Mouse (Mus musculus): ENCODE data around the gene Dnah6. TPM values are rescaled to one million over a fixed set of nuclear protein-coding genes. Genes with fewer than 3 reads are reported as not detected.

Gene Dnah6
- total and polyA plus RNA-seq, 2 experiments from 2014 or later = 0.12 TPM; not detected in 1

GRCm38 (mm10) chr6:73228881-73229280, 7.4 kb upstream of the Dnah6 start:
- H3K4me1 ChIP-seq (ENCODE audit: control insufficient read depth, insufficient read depth) = no peaks in the 10 kb centered on the region
- H3K27ac ChIP-seq (ENCODE audit: low read depth) = 0 out of 2 replicates have a peak overlapping the region, but pooled peaks have one; percentile 15
- H3K4me2 ChIP-seq (ENCODE audit: low read depth, low read length) = no peak overlapping the region
- DNase-seq (ENCODE audit: low spot score) (no peak), ATAC-seq (ENCODE audit: insufficient read depth, low read depth) (no peak)
- 64% methylated on average over 3 of the region's 3 CpGs for WGBS
- TF ChIP-seq EP300 (IDR thresholded peaks at IDR 0.05; ENCODE audit: low read depth) = no peak
- no peak overlapping the region for H3K4me3 ChIP-seq (ENCODE audit: low read depth, low read length)
- no peaks in the 10 kb centered on the region for H3K9me3 ChIP-seq (replicated peaks; ENCODE audit: control insufficient read depth, low read length)
- no peak overlapping the region for H3K9ac ChIP-seq (replicated peaks; ENCODE audit: low read depth, low read length)
- H3K36me3 ChIP-seq (replicated peaks; ENCODE audit: control insufficient read depth, insufficient read depth, low read length) = no peaks in the 10 kb centered on the region
- H3K27me3 ChIP-seq (ENCODE audit: control insufficient read depth, insufficient read depth, low read length) = no peaks in the 10 kb centered on the region

GRCm38 (mm10) chr6:73228408-73228807, 7.0 kb upstream of the Dnah6 start:
- Histone ChIP-seq H3K9me3 (replicated peaks; ENCODE audit: control insufficient read depth, low read length) (no peaks in the 10 kb centered on the region), H3K36me3 (replicated peaks; ENCODE audit: control insufficient read depth, insufficient read depth, low read length) (no peaks in the 10 kb centered on the region), H3K27me3 (ENCODE audit: control insufficient read depth, insufficient read depth, low read length) (no peaks in the 10 kb centered on the region), H3K9ac (replicated peaks; ENCODE audit: low read depth, low read length) (no peak overlapping the region), H3K4me3 (ENCODE audit: low read depth, low read length) (no peak overlapping the region), H3K4me1 (ENCODE audit: control insufficient read depth, insufficient read depth) (no peaks in the 10 kb centered on the region), H3K4me2 (ENCODE audit: low read depth, low read length) (no peak overlapping the region), H3K27ac (ENCODE audit: low read depth) (0 out of 2 replicates have a peak overlapping the region, but pooled peaks have one; percentile 15)
- TF ChIP-seq CTCF (IDR thresholded peaks at IDR 0.05; ENCODE audit: low read depth) (no peak), EP300 (IDR thresholded peaks at IDR 0.05; ENCODE audit: low read depth) (no peak)
- 23% methylated on average over 4 of the region's 4 CpGs for WGBS
- DNase-seq (ENCODE audit: low spot score) (peak; percentile 45), ATAC-seq (ENCODE audit: insufficient read depth, low read depth) (peak; percentile 56)

GRCm38 (mm10) chr6:73227376-73228158, 6.1 kb upstream of the Dnah6 start:
- no peaks in the 10 kb centered on the region for H3K4me1 ChIP-seq (ENCODE audit: control insufficient read depth, insufficient read depth)
- DNase-seq (ENCODE audit: low spot score) (peak; percentile 55), ATAC-seq (ENCODE audit: insufficient read depth, low read depth) (no peak)
- H3K9me3 ChIP-seq (replicated peaks; ENCODE audit: control insufficient read depth, low read length) = no peaks in the 10 kb centered on the region
- H3K27me3 ChIP-seq (ENCODE audit: control insufficient read depth, insufficient read depth, low read length) = no peaks in the 10 kb centered on the region
- H3K36me3 ChIP-seq (replicated peaks; ENCODE audit: control insufficient read depth, insufficient read depth, low read length) = no peaks in the 10 kb centered on the region
- H3K4me2 ChIP-seq (ENCODE audit: low read depth, low read length) = no peak overlapping the region
- H3K9ac ChIP-seq (replicated peaks; ENCODE audit: low read depth, low read length) = no peak overlapping the region
- TF ChIP-seq CTCF (IDR thresholded peaks at IDR 0.05; ENCODE audit: low read depth) (peak; percentile 61), EP300 (IDR thresholded peaks at IDR 0.05; ENCODE audit: low read depth) (no peak)
- 35% methylated on average over 10 of the region's 10 CpGs for WGBS
- no peak overlapping the region for H3K27ac ChIP-seq (ENCODE audit: low read depth)
- H3K4me3 ChIP-seq (ENCODE audit: low read depth, low read length) = no peak overlapping the region

GRCm38 (mm10) chr6:73222841-73223526, 1.5 kb upstream of the Dnah6 start:
- H3K27me3 ChIP-seq (ENCODE audit: control insufficient read depth, insufficient read depth, low read length) = no peaks in the 10 kb centered on the region
- peak overlapping the region; percentile 20; the same call in 1 of the 2 replicates for H3K4me3 ChIP-seq (ENCODE audit: low read depth, low read length)
- H3K4me2 ChIP-seq (ENCODE audit: low read depth, low read length) = peak overlapping the region; percentile 52
- DNase-seq (ENCODE audit: low spot score) (peak; percentile 91), ATAC-seq (ENCODE audit: insufficient read depth, low read depth) (peak; percentile 81)
- H3K4me1 ChIP-seq (ENCODE audit: control insufficient read depth, insufficient read depth) = peaks cover 3% of the 10 kb centered on the region; the same call in 1 of the 2 replicates
- H3K27ac ChIP-seq (ENCODE audit: low read depth) = peak overlapping the region; percentile 89
- H3K9me3 ChIP-seq (replicated peaks; ENCODE audit: control insufficient read depth, low read length) = no peaks in the 10 kb centered on the region
- H3K9ac ChIP-seq (replicated peaks; ENCODE audit: low read depth, low read length) = no peak overlapping the region
- no peaks in the 10 kb centered on the region for H3K36me3 ChIP-seq (replicated peaks; ENCODE audit: control insufficient read depth, insufficient read depth, low read length)
- 8% methylated on average over 10 of the region's 10 CpGs for WGBS
- TF ChIP-seq EP300 (IDR thresholded peaks at IDR 0.05; ENCODE audit: low read depth) (peak; percentile 88), CTCF (IDR thresholded peaks at IDR 0.05; ENCODE audit: low read depth) (no peak)

- H3K36me3 ChIP-seq (replicated peaks; ENCODE audit: control insufficient read depth, insufficient read depth, low read length) = no peaks in the 10 kb centered on the region
- WGBS = 25% methylated on average over 23 of the region's 23 CpGs
- DNase-seq (ENCODE audit: low spot score) = peak; percentile 54
Observed at GRCm38 (mm10) chr6:73221958-73222735, 696 bp upstream of the Dnah6 start.

More at GRCm38 (mm10) chr6:73221958-73222735, 696 bp upstream of the Dnah6 start:
- TF ChIP-seq CTCF (IDR thresholded peaks at IDR 0.05; ENCODE audit: low read depth) = no peak
- TF ChIP-seq EP300 (IDR thresholded peaks at IDR 0.05; ENCODE audit: low read depth) = no peak
- peaks cover 3% of the 10 kb centered on the region; the same call in 1 of the 2 replicates for H3K4me1 ChIP-seq (ENCODE audit: control insufficient read depth, insufficient read depth)
- H3K27ac ChIP-seq (ENCODE audit: low read depth) = peak overlapping the region; percentile 89
- peak overlapping the region; percentile 39; the same call in 1 of the 2 replicates for H3K9ac ChIP-seq (replicated peaks; ENCODE audit: low read depth, low read length)
- peak; percentile 42 for ATAC-seq (ENCODE audit: insufficient read depth, low read depth)
- H3K4me3 ChIP-seq (ENCODE audit: low read depth, low read length) = peak overlapping the region; percentile 38
- peak overlapping the region; percentile 64 for H3K4me2 ChIP-seq (ENCODE audit: low read depth, low read length)
- no peaks in the 10 kb centered on the region for H3K9me3 ChIP-seq (replicated peaks; ENCODE audit: control insufficient read depth, low read length)
- no peaks in the 10 kb centered on the region for H3K27me3 ChIP-seq (ENCODE audit: control insufficient read depth, insufficient read depth, low read length)

Measured in heart, postnatal 0 days (tissue).